Mouse (Mus musculus) kidney, adult 2 months (tissue): ENCODE measurements around the gene Actn2.

Source experiments
- CTCF ChIP-seq: fragments of 200-500 bp; conservative IDR thresholded peaks from 2 replicates; pipeline ENCODE4 v1.5.1; 2011; ENCODE audit warnings: low read depth, mild to moderate bottlenecking, control low read depth, low read length, moderate library complexity, mixed read lengths; ENCODE audit not compliant: insufficient read depth, insufficient read length
- POLR2A ChIP-seq: fragments of 200-500 bp; IDR thresholded peaks from one replicate; pipeline ENCODE4 v1.6.1; 2011; ENCODE audit warnings: low read depth, low read length, control low read depth

- TF ChIP-seq POLR2A (no peak), CTCF (no peak)
Observed at GRCm38 (mm10) chr13:12284528-12284927, 56.0 kb downstream of the Actn2 start.
